Mouse (Mus musculus) heart, embryonic 11.5 days (tissue): ENCODE results near the gene Zfp689. TPM values are rescaled to one million over a fixed set of nuclear protein-coding genes. Genes with fewer than 3 reads are reported as not detected.
"Not testable (repeated sequence)": the region's sequence is repeated elsewhere in the genome, so short reads cannot be mapped to it uniquely, and the experiment has no call there.

Experiments
- ATAC-seq: fragments of 200-750 bp; cut with Nextera tagmentation; replicated peaks from 2 replicates; pipeline ENCODE4 v1.8.0; 2017; ENCODE audit warnings: moderate library complexity; ENCODE audit not compliant: insufficient number of reproducible peaks, low FRiP score, low TSS enrichment
- H3K27ac ChIP-seq: fragments of 300-500 bp; sonication (generic); 2 replicates; pipeline ENCODE4 v1.5.1; 2014; ENCODE audit warnings: mild to moderate bottlenecking, low read depth, low read length
- H3K27me3 ChIP-seq: fragments of 300-500 bp; sonication (generic); 2 replicates; pipeline ENCODE4 v1.6.1; 2014; ENCODE audit warnings: mild to moderate bottlenecking, low read length, mixed read lengths; ENCODE audit not compliant: control insufficient read depth, insufficient read depth
- H3K36me3 ChIP-seq: fragments of 300-500 bp; sonication (generic); 2 replicates; pipeline ENCODE4 v1.6.1; 2014; ENCODE audit warnings: mild to moderate bottlenecking, low read length, moderate library complexity, mixed read lengths; ENCODE audit not compliant: control insufficient read depth, insufficient read depth
- H3K4me1 ChIP-seq: fragments of 300-500 bp; sonication (generic); 2 replicates; pipeline ENCODE4 v1.6.1; 2014; ENCODE audit warnings: low read length; ENCODE audit not compliant: control insufficient read depth, insufficient read depth
- H3K4me2 ChIP-seq: fragments of 300-500 bp; sonication (generic); 2 replicates; pipeline ENCODE4 v1.6.1; 2014; ENCODE audit warnings: mild to moderate bottlenecking, moderate library complexity
- H3K4me3 ChIP-seq: fragments of 300-500 bp; sonication (generic); 2 replicates; pipeline ENCODE4 v1.5.1; 2014; ENCODE audit warnings: low read depth, low read length
- H3K9ac ChIP-seq: fragments of 300-500 bp; sonication (generic); 2 replicates; pipeline ENCODE4 v1.6.1; 2014; ENCODE audit warnings: mild to moderate bottlenecking, low read depth, low read length, moderate library complexity
- H3K9me3 ChIP-seq: fragments of 300-500 bp; sonication (generic); replicated peaks from 2 replicates; pipeline ENCODE4 v1.6.1; 2016; ENCODE audit warnings: low read length; ENCODE audit not compliant: control insufficient read depth
- WGBS: fragments of 180-500 bp; shearing (Covaris S2); extraction: QIAGEN DNeasy Blood & Tissue Kit; methylation state at CpG from one replicate; pipeline ENCODE4 v1.1.7; 2014; ENCODE audit not compliant: insufficient replicate concordance; 5-methylcytosine and 5-hydroxymethylcytosine counted together
- polyA plus RNA-seq: library from polyadenylated mRNA; unstranded; fragments of >200 nt; fragmentation: Nextera tagmentation; extraction: Ambion mirVana; gene quantifications from 2 replicates; pipeline ENCODE4 v1.2.1, GENCODE M21; 2014

The Zfp689 gene
- polyA plus RNA-seq, 1 experiment from 2014 or later = 5.8 TPM

- no peak overlapping the region for H3K4me3 ChIP-seq
- no peaks in the 10 kb centered on the region for H3K9me3 ChIP-seq
- ATAC-seq = no peak
- H3K4me1 ChIP-seq = peaks cover 10% of the 10 kb centered on the region
- no peaks in the 10 kb centered on the region for H3K27me3 ChIP-seq
- no peak overlapping the region for H3K27ac ChIP-seq
- H3K9ac ChIP-seq = no peak overlapping the region
- H3K36me3 ChIP-seq = peaks cover 30% of the 10 kb centered on the region; the same call in 1 of the 2 replicates
- WGBS = 87% methylated on average over 5 of the region's 5 CpGs
- H3K4me2 ChIP-seq = no peak overlapping the region
Measured at GRCm38 (mm10) chr7:127473705-127474104, 24.7 kb upstream of the Zfp689 start.

- Histone ChIP-seq H3K4me3 (peak overlapping the region; percentile 88), H3K4me2 (peak overlapping the region; percentile 91), H3K4me1 (peaks cover 9% of the 10 kb centered on the region), H3K9me3 (no peaks in the 10 kb centered on the region), H3K27ac (peak overlapping the region; percentile 97), H3K9ac (peak overlapping the region; percentile 93), H3K36me3 (peaks cover 30% of the 10 kb centered on the region; the same call in 1 of the 2 replicates), H3K27me3 (no peaks in the 10 kb centered on the region)
- WGBS = 0% methylated on average over 7 of the region's 7 CpGs
- no peak for ATAC-seq
Measured at GRCm38 (mm10) chr7:127472060-127472459, 23.1 kb upstream of the Zfp689 start.

DNA sequence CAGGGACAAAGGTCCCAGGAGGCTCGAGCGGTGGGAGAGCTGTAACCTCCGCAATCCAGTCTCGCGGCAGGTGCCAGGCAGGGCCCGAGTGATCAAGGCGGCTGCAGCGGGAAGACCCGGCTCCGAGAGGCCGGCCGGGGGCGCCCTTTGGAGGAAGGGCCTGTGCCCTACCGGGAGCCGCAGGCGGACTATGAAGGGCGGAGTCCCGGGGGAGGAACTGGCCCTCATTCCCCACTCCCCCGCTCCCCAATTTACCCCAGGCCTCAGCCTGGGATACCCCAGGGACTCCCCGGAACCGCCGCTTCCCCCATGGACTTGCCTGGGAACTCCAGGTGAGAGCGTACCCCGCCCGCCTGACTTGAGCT is 22.7 kb upstream of the Zfp689 start:
- Histone ChIP-seq H3K9me3 (no peaks in the 10 kb centered on the region), H3K9ac (peak overlapping the region; percentile 93), H3K4me3 (peak overlapping the region; percentile 88), H3K36me3 (peaks cover 31% of the 10 kb centered on the region), H3K4me2 (peak overlapping the region; percentile 91), H3K27me3 (no peaks in the 10 kb centered on the region), H3K4me1 (peaks cover 5% of the 10 kb centered on the region), H3K27ac (peak overlapping the region; percentile 97)
- WGBS = under 1% methylated on average over 24 of the region's 25 CpGs
- ATAC-seq = peak; percentile 22

GRCm38 (mm10) chr7:127470743-127471645 is 22.0 kb upstream of the Zfp689 start:
- ATAC-seq = peak; percentile 89
- peak overlapping the region; percentile 91 for H3K4me2 ChIP-seq

DNA sequence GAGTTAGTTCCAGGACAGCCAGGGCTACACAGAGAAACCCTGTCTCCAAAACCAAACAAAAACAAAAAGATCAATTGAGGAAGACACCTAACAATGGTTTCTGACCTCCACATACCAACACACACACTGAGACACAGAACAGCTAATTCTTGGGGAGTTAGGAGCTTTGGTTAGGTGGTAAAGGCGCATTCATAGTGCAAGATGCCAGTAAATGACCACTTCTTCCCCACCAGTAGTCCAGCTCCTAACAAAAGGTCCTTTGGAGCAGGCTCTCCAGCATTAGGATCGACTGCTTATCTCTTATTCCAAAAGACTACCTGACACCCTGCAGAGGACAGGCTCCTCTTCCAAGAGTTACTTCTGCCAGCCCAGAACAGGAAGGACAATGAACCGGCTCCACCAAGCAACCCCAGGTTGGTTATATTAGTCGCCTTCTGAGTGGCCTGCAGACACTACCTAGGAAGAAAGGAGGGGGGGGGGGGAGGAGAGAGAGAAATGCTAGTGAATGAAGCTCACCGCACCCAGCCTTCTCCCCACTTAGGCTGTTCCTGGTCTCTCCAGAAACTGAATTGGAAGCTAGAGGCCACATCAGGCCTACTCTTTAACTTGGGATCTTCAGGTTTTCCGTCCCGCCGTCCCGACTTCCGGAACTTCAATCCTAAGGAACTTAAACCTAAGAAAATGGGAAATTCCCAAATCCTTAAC is 21.2 kb upstream of the Zfp689 start:
- no peaks in the 10 kb centered on the region for H3K27me3 ChIP-seq
- 7% methylated on average over 10 of the region's 10 CpGs for WGBS
- peak overlapping the region; percentile 88 for H3K4me3 ChIP-seq
- peaks cover 22% of the 10 kb centered on the region for H3K36me3 ChIP-seq
- no peaks in the 10 kb centered on the region for H3K9me3 ChIP-seq
- H3K4me1 ChIP-seq = peaks cover 5% of the 10 kb centered on the region
- no peak for ATAC-seq
- peak overlapping the region; percentile 93 for H3K9ac ChIP-seq
- peak overlapping the region; percentile 97 for H3K27ac ChIP-seq
- H3K4me2 ChIP-seq = peak overlapping the region; percentile 91

More at GRCm38 (mm10) chr7:127470743-127471645, 22.0 kb upstream of the Zfp689 start:
- Histone ChIP-seq H3K36me3 (peaks cover 30% of the 10 kb centered on the region), H3K4me3 (peak overlapping the region; percentile 88), H3K4me1 (peaks cover 5% of the 10 kb centered on the region), H3K27me3 (no peaks in the 10 kb centered on the region), H3K9me3 (no peaks in the 10 kb centered on the region), H3K27ac (peak overlapping the region; percentile 97), H3K9ac (peak overlapping the region; percentile 93)
- under 1% methylated on average over 45 of the region's 46 CpGs for WGBS

- no peaks in the 10 kb centered on the region for H3K9me3 ChIP-seq
- H3K27me3 ChIP-seq = no peaks in the 10 kb centered on the region
- no peak for ATAC-seq
- peaks cover 4% of the 10 kb centered on the region for H3K36me3 ChIP-seq
- 92% methylated on average over 4 of the region's 4 CpGs for WGBS
- H3K4me1 ChIP-seq = no peaks in the 10 kb centered on the region
- no peak overlapping the region for H3K4me2 ChIP-seq
- no peak overlapping the region for H3K4me3 ChIP-seq
- H3K27ac ChIP-seq = no peak overlapping the region
- no peak overlapping the region for H3K9ac ChIP-seq
Measured at GRCm38 (mm10) chr7:127466606-127467005, 17.6 kb upstream of the Zfp689 start.

DNA sequence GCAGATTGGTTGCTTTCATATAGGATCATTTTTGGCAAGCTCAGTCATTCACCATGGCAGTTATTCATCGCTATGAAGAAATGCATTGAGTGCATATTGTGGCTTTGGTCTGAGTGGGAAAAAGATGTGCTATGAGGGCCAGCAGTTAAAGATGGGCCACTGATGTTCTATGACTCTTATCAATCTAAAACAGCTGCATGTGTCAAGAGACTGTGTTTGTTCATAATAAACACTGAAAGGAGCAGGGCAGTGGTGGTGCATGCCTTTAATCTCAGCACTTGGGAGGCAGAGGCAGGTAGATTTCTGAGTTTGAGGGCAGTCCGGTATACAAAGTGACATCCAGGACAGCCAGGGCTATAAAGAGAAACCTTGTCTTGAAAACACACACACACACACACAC is 16.7 kb upstream of the Zfp689 start:
- not testable (repeated sequence) for H3K9ac ChIP-seq, H3K4me3 ChIP-seq, ATAC-seq, H3K4me2 ChIP-seq, H3K27ac ChIP-seq, H3K9me3 ChIP-seq, H3K4me1 ChIP-seq, H3K27me3 ChIP-seq, H3K36me3 ChIP-seq
- WGBS = 93% methylated on average over 2 of the region's 2 CpGs

- no peak overlapping the region for H3K9ac ChIP-seq
- no peak overlapping the region for H3K4me2 ChIP-seq
- H3K27me3 ChIP-seq = no peaks in the 10 kb centered on the region
- peaks cover 9% of the 10 kb centered on the region for H3K36me3 ChIP-seq
- no peak overlapping the region for H3K4me3 ChIP-seq
- H3K4me1 ChIP-seq = no peaks in the 10 kb centered on the region
- ATAC-seq = no peak
- H3K27ac ChIP-seq = no peak overlapping the region
- 91% methylated on average over 3 of the region's 3 CpGs for WGBS
- H3K9me3 ChIP-seq = no peaks in the 10 kb centered on the region
Measured at GRCm38 (mm10) chr7:127465191-127465590, 16.2 kb upstream of the Zfp689 start.
